Mouse (Mus musculus): ENCODE measurements around the gene Galnt10. TPM values are rescaled to one million over a fixed set of nuclear protein-coding genes. Genes with fewer than 3 reads are reported as not detected.

The Galnt10 gene
- total and polyA plus RNA-seq, 3 experiments = 5.2 to 8.7 (median 5.6) TPM

DNA sequence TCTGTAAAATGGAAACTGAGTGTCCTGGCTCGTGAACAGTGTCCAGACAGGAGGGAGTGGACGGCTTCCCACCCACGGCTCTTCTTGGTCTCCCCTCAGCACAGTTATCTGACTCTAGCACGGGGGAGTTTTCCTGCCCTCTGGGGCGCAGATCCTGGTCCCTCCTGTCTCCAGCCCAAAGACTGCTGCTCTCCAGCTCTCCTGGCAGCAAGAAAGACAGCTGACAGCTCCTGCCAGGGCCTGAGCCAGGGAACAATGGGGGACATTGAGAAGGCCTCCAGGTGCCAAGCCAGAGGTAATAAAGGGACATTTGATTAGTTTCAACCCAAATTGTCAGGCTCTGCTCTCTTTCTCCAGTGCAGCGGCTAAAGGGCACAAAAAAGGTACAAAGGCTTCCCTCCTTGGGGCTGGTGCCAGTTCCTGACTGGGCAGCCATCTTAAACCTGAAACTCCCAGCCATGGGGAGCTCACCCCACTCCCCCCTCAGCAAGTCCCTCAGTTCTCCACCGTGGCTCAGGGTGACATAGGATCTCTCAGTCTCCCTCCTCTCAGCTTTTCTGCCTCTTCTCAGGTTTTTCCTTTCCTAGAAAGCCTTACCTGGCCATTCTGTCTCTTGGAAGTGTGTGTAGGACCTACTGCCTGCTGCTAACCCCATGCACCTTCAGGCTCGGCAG lies 11.5 kb downstream of the Galnt10 start:
- Histone ChIP-seq H3K27me3 (ENCODE audit: control insufficient read depth, insufficient read depth, low read length) (no peaks in the 10 kb centered on the region), H3K27ac (no peak overlapping the region), H3K4me3 (no peak overlapping the region), H3K4me1 (ENCODE audit: control insufficient read depth, insufficient read depth, low read length) (peaks cover 12% of the 10 kb centered on the region), H3K79me2 (replicated peaks; ENCODE audit: control insufficient read depth, insufficient read depth, low read length) (no peaks in the 10 kb centered on the region), H3K36me3 (ENCODE audit: control insufficient read depth, insufficient read depth, low read length) (no peaks in the 10 kb centered on the region), H3K9ac (ENCODE audit: low read depth, low read length) (no peak overlapping the region)
- intact Hi-C loops (cut with DNase I) = no loop called here
- WGBS = 47% methylated on average over 8 of the region's 8 CpGs
- DNase-seq = peak in 1 of 2 experiments; percentile 18
- no peak for TF ChIP-seq POLR2A (IDR thresholded peaks at IDR 0.05; ENCODE audit: insufficient read depth, low read depth, low read length)
- TF ChIP-seq EP300 (IDR thresholded peaks at IDR 0.05; ENCODE audit: insufficient read depth, low read depth, low read length) = no peak
- no peak for TF ChIP-seq CTCF (IDR thresholded peaks at IDR 0.05)

DNA sequence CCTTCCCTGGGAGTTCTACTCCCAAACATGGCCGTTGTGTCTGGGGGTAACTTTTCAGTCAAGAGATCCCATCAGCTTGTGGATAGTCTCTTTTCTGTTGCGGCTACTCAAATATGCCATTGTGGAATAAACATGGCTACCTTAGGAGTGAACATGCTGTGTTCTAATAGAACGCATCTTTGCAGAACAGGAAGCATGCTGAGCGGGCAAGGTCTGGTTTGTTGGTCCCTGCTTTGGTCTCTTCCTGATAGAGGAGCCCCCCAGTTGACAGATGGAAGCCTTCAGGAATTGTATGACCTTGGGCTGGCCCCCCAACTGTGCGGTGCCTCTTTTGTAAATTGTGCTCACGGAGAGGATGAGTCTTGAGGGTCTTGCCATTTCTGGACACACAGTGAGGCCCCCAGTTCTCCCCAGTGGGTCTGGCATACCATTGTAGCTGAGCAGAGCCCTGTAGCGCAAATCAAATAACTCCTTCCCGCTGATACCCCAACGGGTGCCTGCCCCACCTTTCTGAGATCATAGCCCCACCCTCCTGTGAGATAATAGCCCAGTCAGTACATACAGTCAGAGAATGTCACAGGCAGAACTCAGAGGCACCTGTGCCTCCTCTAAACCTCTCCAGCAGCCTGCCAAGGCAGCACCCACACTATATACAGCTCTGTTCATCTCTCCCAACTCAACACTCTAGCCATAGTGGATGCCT lies 12.3 kb downstream of the Galnt10 start:
- TF ChIP-seq CTCF (IDR thresholded peaks at IDR 0.05) (no peak), POLR2A (IDR thresholded peaks at IDR 0.05; ENCODE audit: insufficient read depth, low read depth, low read length) (no peak), EP300 (IDR thresholded peaks at IDR 0.05; ENCODE audit: insufficient read depth, low read depth, low read length) (no peak)
- 91% methylated on average over 9 of the region's 9 CpGs for WGBS
- Histone ChIP-seq H3K36me3 (ENCODE audit: control insufficient read depth, insufficient read depth, low read length) (no peaks in the 10 kb centered on the region), H3K4me3 (no peak overlapping the region), H3K27ac (no peak overlapping the region), H3K4me1 (ENCODE audit: control insufficient read depth, insufficient read depth, low read length) (peaks cover 12% of the 10 kb centered on the region), H3K9ac (ENCODE audit: low read depth, low read length) (no peak overlapping the region), H3K79me2 (replicated peaks; ENCODE audit: control insufficient read depth, insufficient read depth, low read length) (no peaks in the 10 kb centered on the region), H3K27me3 (ENCODE audit: control insufficient read depth, insufficient read depth, low read length) (no peaks in the 10 kb centered on the region)
- DNase-seq = peak in 1 of 2 experiments; percentile 13
- intact Hi-C loops (cut with DNase I) = no loop called here

- no peak overlapping the region for H3K27ac ChIP-seq
- no peak overlapping the region for H3K9ac ChIP-seq (ENCODE audit: low read depth, low read length)
- 87% methylated on average over 3 of the region's 3 CpGs for WGBS
- H3K4me3 ChIP-seq = no peak overlapping the region
- TF ChIP-seq POLR2A (IDR thresholded peaks at IDR 0.05; ENCODE audit: insufficient read depth, low read depth, low read length) (no peak), CTCF (IDR thresholded peaks at IDR 0.05) (no peak), EP300 (IDR thresholded peaks at IDR 0.05; ENCODE audit: insufficient read depth, low read depth, low read length) (no peak)
- no peaks in the 10 kb centered on the region for H3K79me2 ChIP-seq (replicated peaks; ENCODE audit: control insufficient read depth, insufficient read depth, low read length)
- intact Hi-C loops (cut with DNase I) = no loop called here
- no peaks in the 10 kb centered on the region for H3K27me3 ChIP-seq (ENCODE audit: control insufficient read depth, insufficient read depth, low read length)
- no peaks in the 10 kb centered on the region for H3K36me3 ChIP-seq (ENCODE audit: control insufficient read depth, insufficient read depth, low read length)
- DNase-seq = peak in 1 of 2 experiments; percentile 11
- H3K4me1 ChIP-seq (ENCODE audit: control insufficient read depth, insufficient read depth, low read length) = peaks cover 12% of the 10 kb centered on the region
Observed at GRCm38 (mm10) chr11:57658214-57658613, 13.0 kb downstream of the Galnt10 start.

DNA sequence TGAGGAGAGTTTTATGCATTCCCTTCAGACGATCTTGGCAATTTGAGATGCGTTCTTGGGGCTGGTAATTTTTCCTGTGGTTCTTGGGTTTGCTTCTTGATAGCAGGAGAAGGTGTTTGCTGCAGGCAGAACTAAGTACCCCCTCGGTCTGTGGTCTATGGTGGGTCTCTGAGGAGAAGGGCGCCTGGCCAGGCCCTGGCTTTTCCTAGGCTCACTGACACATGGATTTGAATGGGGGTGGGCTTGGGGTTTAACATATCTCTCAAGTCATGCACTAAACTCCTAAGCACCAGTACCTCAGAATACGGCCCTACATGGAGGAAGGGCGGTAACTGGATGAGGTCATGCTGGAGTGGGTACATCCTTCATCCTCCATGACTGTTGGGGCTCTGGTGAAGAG lies 13.5 kb downstream of the Galnt10 start:
- H3K4me1 ChIP-seq (ENCODE audit: control insufficient read depth, insufficient read depth, low read length) = peaks cover 14% of the 10 kb centered on the region
- H3K79me2 ChIP-seq (replicated peaks; ENCODE audit: control insufficient read depth, insufficient read depth, low read length) = no peaks in the 10 kb centered on the region
- no peak overlapping the region for H3K27ac ChIP-seq
- no peak overlapping the region for H3K9ac ChIP-seq (ENCODE audit: low read depth, low read length)
- intact Hi-C loops (cut with DNase I) = no loop called here
- WGBS = 90% methylated on average over 6 of the region's 6 CpGs
- no peaks in the 10 kb centered on the region for H3K27me3 ChIP-seq (ENCODE audit: control insufficient read depth, insufficient read depth, low read length)
- DNase-seq = peak in 1 of 2 experiments; percentile 15
- TF ChIP-seq EP300 (IDR thresholded peaks at IDR 0.05; ENCODE audit: insufficient read depth, low read depth, low read length) = no peak
- TF ChIP-seq CTCF (IDR thresholded peaks at IDR 0.05) = no peak
- TF ChIP-seq POLR2A (IDR thresholded peaks at IDR 0.05; ENCODE audit: insufficient read depth, low read depth, low read length) = no peak
- H3K36me3 ChIP-seq (ENCODE audit: control insufficient read depth, insufficient read depth, low read length) = no peaks in the 10 kb centered on the region
- no peak overlapping the region for H3K4me3 ChIP-seq

GRCm38 (mm10) chr11:57660156-57660555 lies 14.9 kb downstream of the Galnt10 start:
- Histone ChIP-seq H3K9ac (ENCODE audit: low read depth, low read length) (no peak overlapping the region), H3K27ac (no peak overlapping the region), H3K27me3 (ENCODE audit: control insufficient read depth, insufficient read depth, low read length) (no peaks in the 10 kb centered on the region), H3K4me1 (ENCODE audit: control insufficient read depth, insufficient read depth, low read length) (peaks cover 12% of the 10 kb centered on the region), H3K36me3 (ENCODE audit: control insufficient read depth, insufficient read depth, low read length) (no peaks in the 10 kb centered on the region), H3K4me3 (no peak overlapping the region), H3K79me2 (replicated peaks; ENCODE audit: control insufficient read depth, insufficient read depth, low read length) (no peaks in the 10 kb centered on the region)
- TF ChIP-seq POLR2A (IDR thresholded peaks at IDR 0.05; ENCODE audit: insufficient read depth, low read depth, low read length) (no peak), EP300 (IDR thresholded peaks at IDR 0.05; ENCODE audit: insufficient read depth, low read depth, low read length) (no peak), CTCF (IDR thresholded peaks at IDR 0.05) (no peak)
- DNase-seq = peak in 1 of 2 experiments; percentile 14
- WGBS = 93% methylated on average over 4 of the region's 4 CpGs
- intact Hi-C loops (cut with DNase I) = no loop called here

GRCm38 (mm10) chr11:57660814-57661213 lies 15.6 kb downstream of the Galnt10 start:
- H3K36me3 ChIP-seq (ENCODE audit: control insufficient read depth, insufficient read depth, low read length) = no peaks in the 10 kb centered on the region
- peak in 1 of 2 experiments; percentile 43 for DNase-seq
- H3K4me3 ChIP-seq = no peak overlapping the region
- WGBS = 40% methylated on average over 5 of the region's 5 CpGs
- no peaks in the 10 kb centered on the region for H3K79me2 ChIP-seq (replicated peaks; ENCODE audit: control insufficient read depth, insufficient read depth, low read length)
- no peak for TF ChIP-seq CTCF (IDR thresholded peaks at IDR 0.05)
- H3K4me1 ChIP-seq (ENCODE audit: control insufficient read depth, insufficient read depth, low read length) = peaks cover 12% of the 10 kb centered on the region
- H3K27me3 ChIP-seq (ENCODE audit: control insufficient read depth, insufficient read depth, low read length) = no peaks in the 10 kb centered on the region
- intact Hi-C loops (cut with DNase I) = no loop called here
- no peak overlapping the region; the same call in 1 of the 2 replicates for H3K27ac ChIP-seq
- H3K9ac ChIP-seq (ENCODE audit: low read depth, low read length) = no peak overlapping the region

All from heart, adult 2 months (tissue).